Mouse (Mus musculus) forebrain, embryonic 13.5 days (tissue): ENCODE measurements around the gene Lnp1. TPM values are rescaled to one million over a fixed set of nuclear protein-coding genes. Genes with fewer than 3 reads are reported as not detected.
"Not testable (repeated sequence)": the region's sequence is repeated elsewhere in the genome, so short reads cannot be mapped to it uniquely, and the experiment has no call there.

Experiments used
- ATAC-seq: fragments of 200-750 bp; cut with Nextera tagmentation; 2 replicates; pipeline ENCODE4 v1.8.0; 2017
- H3K27ac ChIP-seq: fragments of 300-500 bp; sonication (generic); 2 replicates; pipeline ENCODE4 v1.5.1; 2015; ENCODE audit warnings: inconsistent platforms, mild to moderate bottlenecking, moderate library complexity
- H3K27me3 ChIP-seq: fragments of 300-500 bp; sonication (generic); 2 replicates; pipeline ENCODE4 v1.6.1; 2015; ENCODE audit warnings: mild to moderate bottlenecking, inconsistent platforms
- H3K36me3 ChIP-seq: fragments of 300-500 bp; sonication (generic); 2 replicates; pipeline ENCODE4 v1.6.1; 2015; ENCODE audit warnings: mild to moderate bottlenecking, inconsistent platforms; ENCODE audit not compliant: poor library complexity, severe bottlenecking
- H3K4me1 ChIP-seq: fragments of 300-500 bp; sonication (generic); 2 replicates; pipeline ENCODE4 v1.6.1; 2015; ENCODE audit warnings: inconsistent platforms
- H3K4me2 ChIP-seq: fragments of 300-500 bp; sonication (generic); 2 replicates; pipeline ENCODE4 v1.6.1; 2015; ENCODE audit warnings: inconsistent platforms, mild to moderate bottlenecking, moderate library complexity
- H3K4me3 ChIP-seq: fragments of 300-500 bp; sonication (generic); 2 replicates; pipeline ENCODE4 v1.5.1; 2015; ENCODE audit warnings: mild to moderate bottlenecking, inconsistent platforms
- H3K9ac ChIP-seq: fragments of 300-500 bp; sonication (generic); 2 replicates; pipeline ENCODE4 v1.6.1; 2015; ENCODE audit warnings: mild to moderate bottlenecking, inconsistent platforms
- H3K9me3 ChIP-seq: fragments of 300-500 bp; sonication (generic); replicated peaks from 2 replicates; pipeline ENCODE4 v1.6.1; 2016; ENCODE audit warnings: inconsistent platforms
- WGBS: fragments of 180-500 bp; shearing (Covaris S2); methylation state at CpG from one replicate; pipeline ENCODE4 v1.1.7; 2015; 5-methylcytosine and 5-hydroxymethylcytosine counted together
- polyA plus RNA-seq: library from polyadenylated mRNA; unstranded; fragments of >200 nt; fragmentation: Nextera tagmentation; extraction: Ambion mirVana; gene quantifications from 2 replicates; pipeline ENCODE4 v1.2.1, GENCODE M21; 2015

Gene Lnp1
- polyA plus RNA-seq = 0.28 TPM in 1 of 2 replicates, not detected in the other

- Histone ChIP-seq H3K4me1 (no peaks in the 10 kb centered on the region), H3K4me2 (no peak within 1 kb of the TSS), H3K9me3 (no peaks in the 10 kb centered on the region), H3K27me3 (no peaks in the 10 kb centered on the region), H3K4me3 (no peak within 1 kb of the TSS), H3K9ac (no peak within 1 kb of the TSS), H3K36me3 (no peaks in the 10 kb centered on the region), H3K27ac (no peak within 1 kb of the TSS)
- no peak for ATAC-seq
- 58% methylated on average over 3 of the region's 3 CpGs for WGBS
Measured at GRCm38 (mm10) chr16:56928023-56928422, at the start of gene Lnp1. TSS of gene Lnp1 (minus strand) at chr16:56928061.

- Histone ChIP-seq H3K27me3 (no peaks in the 10 kb centered on the region), H3K4me3 (no peak overlapping the region), H3K4me1 (no peaks in the 10 kb centered on the region), H3K9ac (no peak overlapping the region), H3K4me2 (no peak overlapping the region), H3K27ac (no peak overlapping the region), H3K9me3 (no peaks in the 10 kb centered on the region), H3K36me3 (no peaks in the 10 kb centered on the region)
- ATAC-seq = no peak
- WGBS = 78% methylated on average over 3 of the region's 3 CpGs
Measured at GRCm38 (mm10) chr16:56974646-56975045, 46.8 kb upstream of the Lnp1 start.

- not testable (repeated sequence) for H3K9me3 ChIP-seq, H3K4me3 ChIP-seq, ATAC-seq, H3K27me3 ChIP-seq, H3K9ac ChIP-seq, H3K36me3 ChIP-seq, H3K27ac ChIP-seq, H3K4me2 ChIP-seq, H3K4me1 ChIP-seq
- WGBS = 94% methylated on average over 2 of the region's 2 CpGs
Measured at GRCm38 (mm10) chr16:56958311-56958710, 30.4 kb upstream of the Lnp1 start.

- Histone ChIP-seq H3K36me3 (no peaks in the 10 kb centered on the region), H3K9ac (no peak overlapping the region), H3K4me3 (no peak overlapping the region), H3K9me3 (no peaks in the 10 kb centered on the region), H3K27ac (no peak overlapping the region), H3K27me3 (no peaks in the 10 kb centered on the region), H3K4me1 (no peaks in the 10 kb centered on the region), H3K4me2 (no peak overlapping the region)
- WGBS = 91% methylated on average over 5 of the region's 5 CpGs
- no peak for ATAC-seq
Measured at GRCm38 (mm10) chr16:56949085-56949484, 21.2 kb upstream of the Lnp1 start.

GRCm38 (mm10) chr16:56942341-56942740 is 14.5 kb upstream of the Lnp1 start:
- no peaks in the 10 kb centered on the region for H3K27me3 ChIP-seq
- no peaks in the 10 kb centered on the region for H3K4me1 ChIP-seq
- no peaks in the 10 kb centered on the region for H3K9me3 ChIP-seq
- no peaks in the 10 kb centered on the region for H3K36me3 ChIP-seq
- H3K4me2 ChIP-seq = no peak overlapping the region
- no peak for ATAC-seq
- H3K9ac ChIP-seq = no peak overlapping the region
- 89% methylated on average over 2 of the region's 2 CpGs for WGBS
- H3K27ac ChIP-seq = no peak overlapping the region
- H3K4me3 ChIP-seq = no peak overlapping the region

GRCm38 (mm10) chr16:56920102-56920657 is 7.7 kb downstream of the Lnp1 start:
- H3K27ac ChIP-seq = no peak overlapping the region
- H3K9ac ChIP-seq = no peak overlapping the region
- H3K4me1 ChIP-seq = no peaks in the 10 kb centered on the region
- no peak overlapping the region for H3K4me2 ChIP-seq
- no peaks in the 10 kb centered on the region for H3K36me3 ChIP-seq
- 28% methylated on average over 8 of the region's 8 CpGs for WGBS
- H3K27me3 ChIP-seq = no peaks in the 10 kb centered on the region
- H3K4me3 ChIP-seq = no peak overlapping the region
- no peaks in the 10 kb centered on the region for H3K9me3 ChIP-seq
- peak; percentile 78 for ATAC-seq

GRCm38 (mm10) chr16:56917230-56917629 is 10.6 kb downstream of the Lnp1 start:
- Histone ChIP-seq H3K27ac (no peak overlapping the region), H3K4me2 (no peak overlapping the region), H3K36me3 (no peaks in the 10 kb centered on the region), H3K4me3 (no peak overlapping the region), H3K27me3 (no peaks in the 10 kb centered on the region), H3K4me1 (no peaks in the 10 kb centered on the region), H3K9me3 (no peaks in the 10 kb centered on the region), H3K9ac (no peak overlapping the region)
- ATAC-seq = no peak
- WGBS = 90% methylated on average over 7 of the region's 7 CpGs

GRCm38 (mm10) chr16:56908986-56909385 is 18.9 kb downstream of the Lnp1 start:
- H3K4me1 ChIP-seq = no peaks in the 10 kb centered on the region
- no peak overlapping the region for H3K4me3 ChIP-seq
- H3K4me2 ChIP-seq = no peak overlapping the region
- 71% methylated on average over 5 of the region's 5 CpGs for WGBS
- H3K27ac ChIP-seq = no peak overlapping the region
- no peaks in the 10 kb centered on the region for H3K36me3 ChIP-seq
- no peaks in the 10 kb centered on the region for H3K9me3 ChIP-seq
- no peak for ATAC-seq
- H3K27me3 ChIP-seq = no peaks in the 10 kb centered on the region
- H3K9ac ChIP-seq = no peak overlapping the region

GRCm38 (mm10) chr16:56902206-56902605 is 25.7 kb downstream of the Lnp1 start:
- H3K4me1 ChIP-seq, ATAC-seq, H3K4me3 ChIP-seq, H3K9ac ChIP-seq, H3K4me2 ChIP-seq, H3K36me3 ChIP-seq, H3K27me3 ChIP-seq, H3K27ac ChIP-seq, H3K9me3 ChIP-seq: not testable (repeated sequence)
- WGBS = 60% methylated on average over 3 of the region's 3 CpGs

- Histone ChIP-seq H3K9ac (no peak overlapping the region), H3K9me3 (no peaks in the 10 kb centered on the region), H3K27me3 (no peaks in the 10 kb centered on the region), H3K36me3 (no peaks in the 10 kb centered on the region), H3K4me2 (no peak overlapping the region), H3K27ac (no peak overlapping the region), H3K4me1 (no peaks in the 10 kb centered on the region), H3K4me3 (no peak overlapping the region)
- no peak for ATAC-seq
- 90% methylated on average over 5 of the region's 5 CpGs for WGBS
Measured at GRCm38 (mm10) chr16:56891583-56891982, 36.3 kb downstream of the Lnp1 start.

- Histone ChIP-seq H3K27me3 (no peaks in the 10 kb centered on the region), H3K27ac (no peak overlapping the region), H3K4me3 (peak overlapping the region; percentile 44), H3K9ac (no peak overlapping the region), H3K4me2 (peak overlapping the region; percentile 76), H3K9me3 (no peaks in the 10 kb centered on the region), H3K36me3 (no peaks in the 10 kb centered on the region), H3K4me1 (no peaks in the 10 kb centered on the region)
- 0 out of 2 replicates have a peak, but pooled peaks have one; percentile 25 for ATAC-seq
- WGBS = 19% methylated on average over 9 of the region's 9 CpGs
Measured at GRCm38 (mm10) chr16:56886616-56887116, 41.2 kb downstream of the Lnp1 start.

- whole genome bisulfite sequencing = 6% methylated on average over 25 of the region's 25 CpGs
- peak within 1 kb of the TSS; percentile 76 for H3K4me2 ChIP-seq
- no peaks in the 10 kb centered on the region for H3K4me1 ChIP-seq
- H3K4me3 ChIP-seq = peak within 1 kb of the TSS; percentile 44
- H3K9ac ChIP-seq = peak within 1 kb of the TSS; percentile 50; the same call in 1 of the 2 replicates
- H3K27ac ChIP-seq = no peak within 1 kb of the TSS
- no peaks in the 10 kb centered on the region for H3K36me3 ChIP-seq
- no peaks in the 10 kb centered on the region for H3K27me3 ChIP-seq
- ATAC-seq = peak; percentile 98
- no peaks in the 10 kb centered on the region for H3K9me3 ChIP-seq
Measured at GRCm38 (mm10) chr16:56885824-56886615, 41.8 kb downstream of the Lnp1 start, which contains the start of gene Tmem45a. TSS of gene Tmem45a (minus strand) at chr16:56886166.
